Mouse (Mus musculus): Measurements from ENCODE around the gene Snap91. TPM values are rescaled to one million over a fixed set of nuclear protein-coding genes. Genes with fewer than 3 reads are reported as not detected.

Gene Snap91
- polyA plus RNA-seq, 1 experiment: 3.6 TPM

GRCm38 (mm10) chr9:86795236-86795635 lies 85.2 kb downstream of the Snap91 start:
- Histone ChIP-seq H3K27ac (ENCODE audit: insufficient read depth, low read length) (no peak overlapping the region), H3K4me3 (ENCODE audit: insufficient read depth, low read length) (no peak overlapping the region), H3K4me1 (ENCODE audit: control insufficient read depth, insufficient read depth, low read length) (no peaks in the 10 kb centered on the region)
- no peak for TF ChIP-seq POLR2A (IDR thresholded peaks at IDR 0.05; ENCODE audit: low read depth, low read length)
- no peak for TF ChIP-seq CTCF (IDR thresholded peaks at IDR 0.05; ENCODE audit: borderline replicate concordance, insufficient read depth, low read length)

DNA sequence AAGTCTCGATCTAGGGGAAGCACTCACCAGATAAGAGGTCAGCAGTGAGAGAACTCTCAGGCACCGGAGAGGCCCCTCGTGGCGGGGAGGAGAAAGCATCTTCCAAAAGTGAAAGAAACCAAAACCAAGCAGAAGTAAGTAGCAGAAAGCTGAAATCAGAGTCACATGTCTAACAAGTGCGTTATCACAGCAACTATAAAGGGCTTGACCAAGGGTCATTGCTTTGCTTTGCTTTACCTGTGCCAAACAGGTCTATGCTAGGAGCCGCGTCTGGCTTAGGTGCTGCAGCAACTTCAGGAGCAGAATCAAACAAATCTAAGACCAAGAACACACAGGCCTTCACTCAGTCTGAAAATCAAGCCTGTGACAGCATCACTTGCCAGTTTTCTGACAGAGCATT lies 88.5 kb downstream of the Snap91 start:
- Histone ChIP-seq H3K4me1 (ENCODE audit: control insufficient read depth, insufficient read depth, low read length) (0 out of 2 replicates have a peak, but pooled peaks cover 2% of the 10 kb centered on the region), H3K4me3 (ENCODE audit: insufficient read depth, low read length) (no peak overlapping the region), H3K27ac (ENCODE audit: insufficient read depth, low read length) (no peak overlapping the region)
- TF ChIP-seq POLR2A (IDR thresholded peaks at IDR 0.05; ENCODE audit: low read depth, low read length) (no peak), CTCF (IDR thresholded peaks at IDR 0.05; ENCODE audit: borderline replicate concordance, insufficient read depth, low read length) (no peak)

GRCm38 (mm10) chr9:86789186-86789585 lies 91.3 kb downstream of the Snap91 start:
- H3K4me3 ChIP-seq (ENCODE audit: insufficient read depth, low read length): no peak overlapping the region
- H3K27ac ChIP-seq (ENCODE audit: insufficient read depth, low read length): no peak overlapping the region
- H3K4me1 ChIP-seq (ENCODE audit: control insufficient read depth, insufficient read depth, low read length): 0 out of 2 replicates have a peak, but pooled peaks cover 2% of the 10 kb centered on the region
- TF ChIP-seq CTCF (IDR thresholded peaks at IDR 0.05; ENCODE audit: borderline replicate concordance, insufficient read depth, low read length): no peak
- no peak for TF ChIP-seq POLR2A (IDR thresholded peaks at IDR 0.05; ENCODE audit: low read depth, low read length)

GRCm38 (mm10) chr9:86782836-86783235 lies 97.6 kb downstream of the Snap91 start:
- Histone ChIP-seq H3K4me3 (ENCODE audit: insufficient read depth, low read length) (no peak overlapping the region), H3K27ac (ENCODE audit: insufficient read depth, low read length) (no peak overlapping the region), H3K4me1 (ENCODE audit: control insufficient read depth, insufficient read depth, low read length) (no peaks in the 10 kb centered on the region)
- TF ChIP-seq POLR2A (IDR thresholded peaks at IDR 0.05; ENCODE audit: low read depth, low read length): no peak
- TF ChIP-seq CTCF (IDR thresholded peaks at IDR 0.05; ENCODE audit: borderline replicate concordance, insufficient read depth, low read length): no peak

- Histone ChIP-seq H3K27ac (ENCODE audit: insufficient read depth, low read length) (no peak overlapping the region), H3K4me1 (ENCODE audit: control insufficient read depth, insufficient read depth, low read length) (no peaks in the 10 kb centered on the region), H3K4me3 (ENCODE audit: insufficient read depth, low read length) (no peak overlapping the region)
- no peak for TF ChIP-seq CTCF (IDR thresholded peaks at IDR 0.05; ENCODE audit: borderline replicate concordance, insufficient read depth, low read length)
- TF ChIP-seq POLR2A (IDR thresholded peaks at IDR 0.05; ENCODE audit: low read depth, low read length): no peak
Measured at GRCm38 (mm10) chr9:86781426-86781825, 99.0 kb downstream of the Snap91 start.

DNA sequence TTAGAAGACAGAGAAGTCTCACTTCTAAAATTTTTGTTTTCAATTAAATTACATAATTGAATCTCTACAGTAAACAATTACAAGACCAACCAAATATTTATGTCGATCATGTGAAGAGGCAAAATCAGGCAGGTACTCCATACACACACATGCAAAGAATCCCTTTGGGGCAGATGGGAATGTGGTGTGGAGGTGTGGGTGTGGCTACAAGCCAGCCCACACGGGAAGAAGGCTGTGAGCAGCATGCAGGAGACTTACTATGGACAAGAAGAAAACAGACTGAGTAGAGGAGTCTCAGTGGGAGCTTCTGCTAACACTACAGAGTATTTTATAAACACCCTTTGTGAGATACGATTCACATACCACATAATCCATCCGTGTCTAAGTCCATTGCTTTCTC lies 102.2 kb downstream of the Snap91 start:
- peaks cover 3% of the 10 kb centered on the region; the same call in 1 of the 2 replicates for H3K4me1 ChIP-seq (ENCODE audit: control insufficient read depth, insufficient read depth, low read length)
- H3K27ac ChIP-seq (ENCODE audit: insufficient read depth, low read length): no peak overlapping the region
- TF ChIP-seq POLR2A (IDR thresholded peaks at IDR 0.05; ENCODE audit: low read depth, low read length): no peak
- TF ChIP-seq CTCF (IDR thresholded peaks at IDR 0.05; ENCODE audit: borderline replicate concordance, insufficient read depth, low read length): no peak
- H3K4me3 ChIP-seq (ENCODE audit: insufficient read depth, low read length): no peak overlapping the region

- no peak overlapping the region for H3K4me3 ChIP-seq (ENCODE audit: insufficient read depth, low read length)
- TF ChIP-seq POLR2A (IDR thresholded peaks at IDR 0.05; ENCODE audit: low read depth, low read length) (no peak), CTCF (IDR thresholded peaks at IDR 0.05; ENCODE audit: borderline replicate concordance, insufficient read depth, low read length) (no peak)
- no peak overlapping the region for H3K27ac ChIP-seq (ENCODE audit: insufficient read depth, low read length)
- H3K4me1 ChIP-seq (ENCODE audit: control insufficient read depth, insufficient read depth, low read length): peaks cover 4% of the 10 kb centered on the region; the same call in 1 of the 2 replicates
Measured at GRCm38 (mm10) chr9:86777309-86777708, 103.1 kb downstream of the Snap91 start.

DNA sequence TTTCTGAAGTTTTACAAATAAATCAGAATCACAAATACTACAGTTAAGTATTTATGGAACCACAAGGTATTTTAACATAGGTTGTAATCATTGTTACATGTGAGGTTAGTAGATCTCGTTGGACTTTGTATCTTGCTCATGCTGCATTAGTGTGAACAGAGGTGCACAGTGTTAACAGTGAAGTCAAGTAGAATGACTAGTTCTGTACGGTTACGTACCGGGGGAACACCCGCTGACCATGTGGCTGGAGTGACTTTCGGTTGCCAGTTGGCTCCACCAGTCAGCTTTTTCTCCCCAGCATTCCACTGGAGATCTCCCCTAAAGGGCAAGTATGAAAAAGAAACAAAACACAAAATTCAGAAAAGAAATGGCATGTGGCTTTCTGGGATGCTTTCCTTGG lies 105.1 kb downstream of the Snap91 start:
- TF ChIP-seq POLR2A (IDR thresholded peaks at IDR 0.05; ENCODE audit: low read depth, low read length) (no peak), CTCF (IDR thresholded peaks at IDR 0.05; ENCODE audit: borderline replicate concordance, insufficient read depth, low read length) (no peak)
- Histone ChIP-seq H3K4me1 (ENCODE audit: control insufficient read depth, insufficient read depth, low read length) (peaks cover 4% of the 10 kb centered on the region), H3K27ac (ENCODE audit: insufficient read depth, low read length) (no peak overlapping the region), H3K4me3 (ENCODE audit: insufficient read depth, low read length) (no peak overlapping the region)

GRCm38 (mm10) chr9:86773996-86774395 lies 106.5 kb downstream of the Snap91 start:
- TF ChIP-seq POLR2A (IDR thresholded peaks at IDR 0.05; ENCODE audit: low read depth, low read length): no peak
- TF ChIP-seq CTCF (IDR thresholded peaks at IDR 0.05; ENCODE audit: borderline replicate concordance, insufficient read depth, low read length): no peak
- Histone ChIP-seq H3K27ac (ENCODE audit: insufficient read depth, low read length) (no peak overlapping the region), H3K4me1 (ENCODE audit: control insufficient read depth, insufficient read depth, low read length) (peaks cover 4% of the 10 kb centered on the region), H3K4me3 (ENCODE audit: insufficient read depth, low read length) (no peak overlapping the region)

DNA sequence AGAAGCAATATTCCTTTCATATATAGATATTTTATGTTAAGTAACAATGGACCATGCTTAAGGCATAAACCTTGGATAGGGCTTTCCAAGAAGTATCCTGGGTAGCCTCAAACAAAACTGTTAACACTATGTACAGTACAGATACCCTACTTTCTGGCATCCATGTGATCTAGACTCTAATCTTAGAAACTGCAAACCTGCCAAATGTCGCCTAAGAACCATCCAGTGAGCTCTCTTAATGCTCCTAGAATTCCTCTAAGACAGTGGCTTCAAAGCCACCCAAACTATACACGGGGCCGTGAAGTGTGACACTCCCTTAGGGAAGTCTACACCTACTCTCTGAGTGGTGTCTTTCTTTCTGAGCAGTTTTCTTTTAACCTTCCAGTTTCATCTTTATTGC lies 107.6 kb downstream of the Snap91 start:
- H3K4me3 ChIP-seq (ENCODE audit: insufficient read depth, low read length): no peak overlapping the region
- peaks cover 4% of the 10 kb centered on the region for H3K4me1 ChIP-seq (ENCODE audit: control insufficient read depth, insufficient read depth, low read length)
- TF ChIP-seq CTCF (IDR thresholded peaks at IDR 0.05; ENCODE audit: borderline replicate concordance, insufficient read depth, low read length) (no peak), POLR2A (IDR thresholded peaks at IDR 0.05; ENCODE audit: low read depth, low read length) (no peak)
- no peak overlapping the region for H3K27ac ChIP-seq (ENCODE audit: insufficient read depth, low read length)

- no peak overlapping the region for H3K4me3 ChIP-seq (ENCODE audit: insufficient read depth, low read length)
- H3K27ac ChIP-seq (ENCODE audit: insufficient read depth, low read length): no peak overlapping the region
- H3K4me1 ChIP-seq (ENCODE audit: control insufficient read depth, insufficient read depth, low read length): no peaks in the 10 kb centered on the region; the same call in 1 of the 2 replicates
- TF ChIP-seq POLR2A (IDR thresholded peaks at IDR 0.05; ENCODE audit: low read depth, low read length) (no peak), CTCF (IDR thresholded peaks at IDR 0.05; ENCODE audit: borderline replicate concordance, insufficient read depth, low read length) (no peak)
Measured at GRCm38 (mm10) chr9:86766991-86767390, 113.5 kb downstream of the Snap91 start.

Measured in embryonic fibroblast, embryonic 13.5 days (primary cell).